Mouse (Mus musculus) testis, adult 2 months (tissue): ENCODE data around the gene Edil3. TPM values are rescaled to one million over a fixed set of nuclear protein-coding genes. Genes with fewer than 3 reads are reported as not detected.

Source experiments
- H3K27ac ChIP-seq: fragments of 200-500 bp; 2 replicates; pipeline ENCODE4 v1.5.1; 2012; ENCODE audit warnings: low read depth, low read length; ENCODE audit not compliant: control insufficient read depth, insufficient read depth
- H3K27me3 ChIP-seq: fragments of 200-500 bp; 2 replicates; pipeline ENCODE4 v1.6.1; 2012; ENCODE audit warnings: mild to moderate bottlenecking, low read length, moderate library complexity; ENCODE audit not compliant: control insufficient read depth, insufficient read depth
- H3K36me3 ChIP-seq: fragments of 200-500 bp; 2 replicates; pipeline ENCODE4 v1.6.1; 2012; ENCODE audit warnings: mild to moderate bottlenecking, low read length; ENCODE audit not compliant: control insufficient read depth, insufficient read depth
- H3K4me1 ChIP-seq: fragments of 200-500 bp; 2 replicates; pipeline ENCODE4 v1.6.1; 2012; ENCODE audit warnings: low read length; ENCODE audit not compliant: control insufficient read depth, insufficient read depth
- H3K4me3 ChIP-seq: fragments of 200-500 bp; 2 replicates; pipeline ENCODE4 v1.5.1; 2012; ENCODE audit warnings: low read depth, mild to moderate bottlenecking, low read length, moderate library complexity, mixed read lengths; ENCODE audit not compliant: control insufficient read depth
- CTCF ChIP-seq: fragments of 200-500 bp; IDR thresholded peaks from 2 replicates; pipeline ENCODE4 v1.5.1; 2012; ENCODE audit warnings: low read depth, mild to moderate bottlenecking, inconsistent platforms, low read length, moderate library complexity; ENCODE audit not compliant: control insufficient read depth, insufficient read depth, insufficient replicate concordance
- POLR2A ChIP-seq: fragments of 200-500 bp; IDR thresholded peaks from 2 replicates; pipeline ENCODE4 v1.6.1; 2012; ENCODE audit warnings: low read depth, mild to moderate bottlenecking, inconsistent platforms, low read length, moderate library complexity; ENCODE audit not compliant: control insufficient read depth
- polyA plus RNA-seq: library from polyadenylated mRNA; depleted of rRNA; stranded (reverse); fragments of >200 nt; gene quantifications from 2 replicates; pipeline ENCODE4 v1.2.3, GENCODE M21; 2012

Gene Edil3
- polyA plus RNA-seq, 1 experiment: 0.06 TPM

GRCm38 (mm10) chr13:89253990-89254642 lies 432.8 kb downstream of the Edil3 start:
- Histone ChIP-seq H3K4me3 (no peak overlapping the region), H3K27ac (no peak overlapping the region), H3K27me3 (no peaks in the 10 kb centered on the region), H3K4me1 (no peaks in the 10 kb centered on the region), H3K36me3 (no peaks in the 10 kb centered on the region)
- no peak for TF ChIP-seq POLR2A
- no peak for TF ChIP-seq CTCF

GRCm38 (mm10) chr13:89256906-89257305 lies 435.6 kb downstream of the Edil3 start:
- Histone ChIP-seq H3K4me1 (no peaks in the 10 kb centered on the region), H3K4me3 (no peak overlapping the region), H3K36me3 (no peaks in the 10 kb centered on the region), H3K27ac (no peak overlapping the region), H3K27me3 (no peaks in the 10 kb centered on the region)
- TF ChIP-seq CTCF (no peak), POLR2A (no peak)

- no peak for TF ChIP-seq CTCF
- TF ChIP-seq POLR2A: no peak
- H3K4me3 ChIP-seq: no peak overlapping the region
- no peak overlapping the region for H3K27ac ChIP-seq
- no peaks in the 10 kb centered on the region for H3K27me3 ChIP-seq
- H3K4me1 ChIP-seq: no peaks in the 10 kb centered on the region
- no peaks in the 10 kb centered on the region for H3K36me3 ChIP-seq
These were observed 465.5 kb downstream of the Edil3 start for GRCm38 (mm10) chr13:89286696-89287305.

- TF ChIP-seq POLR2A: no peak
- no peak for TF ChIP-seq CTCF
- Histone ChIP-seq H3K36me3 (no peaks in the 10 kb centered on the region), H3K4me1 (no peaks in the 10 kb centered on the region), H3K27ac (no peak overlapping the region), H3K27me3 (no peaks in the 10 kb centered on the region), H3K4me3 (no peak overlapping the region)
These were observed 466.9 kb downstream of the Edil3 start for GRCm38 (mm10) chr13:89288201-89288600.

GRCm38 (mm10) chr13:89321155-89321554 lies 499.9 kb downstream of the Edil3 start:
- Histone ChIP-seq H3K4me1 (no peaks in the 10 kb centered on the region), H3K36me3 (no peaks in the 10 kb centered on the region), H3K27me3 (no peaks in the 10 kb centered on the region), H3K27ac (no peak overlapping the region), H3K4me3 (no peak overlapping the region)
- TF ChIP-seq POLR2A: no peak
- no peak for TF ChIP-seq CTCF

GRCm38 (mm10) chr13:89324282-89324681 lies 503.0 kb downstream of the Edil3 start:
- Histone ChIP-seq H3K4me3 (no peak overlapping the region), H3K27me3 (no peaks in the 10 kb centered on the region), H3K27ac (no peak overlapping the region), H3K4me1 (no peaks in the 10 kb centered on the region), H3K36me3 (no peaks in the 10 kb centered on the region)
- TF ChIP-seq POLR2A (no peak), CTCF (no peak)

- Histone ChIP-seq H3K4me1 (no peaks in the 10 kb centered on the region), H3K36me3 (no peaks in the 10 kb centered on the region), H3K4me3 (no peak overlapping the region), H3K27ac (no peak overlapping the region), H3K27me3 (no peaks in the 10 kb centered on the region)
- no peak for TF ChIP-seq POLR2A
- TF ChIP-seq CTCF: no peak
These were observed 513.2 kb downstream of the Edil3 start for GRCm38 (mm10) chr13:89334494-89334893.

- no peak for TF ChIP-seq CTCF
- TF ChIP-seq POLR2A: no peak
- Histone ChIP-seq H3K36me3 (no peaks in the 10 kb centered on the region), H3K27ac (no peak overlapping the region), H3K27me3 (no peaks in the 10 kb centered on the region), H3K4me3 (no peak overlapping the region), H3K4me1 (no peaks in the 10 kb centered on the region)
These were observed 514.8 kb downstream of the Edil3 start for GRCm38 (mm10) chr13:89335908-89336579.
